Mouse (Mus musculus): Measurements from ENCODE around the gene Cstad. TPM values are rescaled to one million over a fixed set of nuclear protein-coding genes. Genes with fewer than 3 reads are reported as not detected.
A peak's percentile ranks its signal among the peaks of the same experiment; 100 is the strongest.

Cstad gene
- polyA plus RNA-seq (2014; fragmentation: Nextera tagmentation; extraction: Ambion mirVana) = 1.6 TPM in 1 of 2 replicates, not detected in the other

DNA sequence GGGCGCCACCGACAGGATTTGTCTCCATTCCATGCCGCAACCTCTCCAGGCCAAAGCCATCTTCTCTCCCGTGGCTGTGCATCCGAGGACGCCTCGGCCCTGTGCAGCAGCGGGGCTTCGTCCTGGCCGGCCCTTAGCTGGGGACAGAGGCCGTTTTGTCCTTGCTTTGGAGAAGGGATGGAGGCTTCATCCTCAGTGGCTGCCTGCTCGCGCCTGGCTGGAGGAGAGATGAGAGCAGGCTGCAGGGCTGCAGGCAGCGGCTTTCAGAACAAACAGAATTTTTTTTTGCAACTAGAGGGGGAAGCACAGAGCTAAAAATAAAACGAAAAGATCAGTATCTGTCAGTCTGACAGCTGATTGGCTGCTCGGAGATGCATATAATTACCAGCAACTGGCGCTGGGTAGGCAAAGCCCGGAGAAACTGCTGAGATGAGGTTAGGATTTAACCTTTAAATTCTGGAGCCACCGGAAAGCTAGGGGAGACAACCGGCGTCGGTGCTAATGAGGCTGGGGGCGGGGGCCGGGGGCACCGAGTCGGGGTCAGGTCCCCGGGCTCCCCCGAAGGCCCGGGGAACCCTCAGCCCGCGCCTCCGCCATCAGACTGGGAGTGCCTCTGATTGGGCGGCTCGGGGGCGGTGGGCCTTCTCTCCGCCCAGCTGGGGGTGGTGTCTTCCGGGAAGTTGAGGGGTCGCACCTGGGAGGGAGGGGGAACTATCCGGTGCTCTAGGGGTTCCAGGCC, at the start of gene Cstad:
Gene Cstad (plus strand): TSS at position 400 of the 739 bp plus-strand sequence.
- Histone ChIP-seq H3K4me2 (replicated peaks) (peak within 1 kb of the TSS; percentile 60), H3K27ac (peak within 1 kb of the TSS; percentile 97), H3K4me1 (replicated peaks; ENCODE audit: control insufficient read depth, insufficient read depth, low read length) (peaks cover 15% of the 10 kb centered on the region), H3K36me3 (replicated peaks; ENCODE audit: control insufficient read depth, insufficient read depth) (no peaks in the 10 kb centered on the region), H3K9ac (peak within 1 kb of the TSS; percentile 70), H3K27me3 (ENCODE audit: control insufficient read depth, insufficient read depth, low read length) (no peaks in the 10 kb centered on the region), H3K4me3 (replicated peaks; ENCODE audit: low read length) (peak within 1 kb of the TSS; percentile 40), H3K9me3 (ENCODE audit: control insufficient read depth, low read length) (no peaks in the 10 kb centered on the region)
- DNase-seq (ENCODE audit: low spot score) (peak; percentile 82), ATAC-seq (ENCODE audit: low FRiP score) (peak; percentile 64)
- WGBS = 1% methylated on average over 39 of the region's 39 CpGs

DNA sequence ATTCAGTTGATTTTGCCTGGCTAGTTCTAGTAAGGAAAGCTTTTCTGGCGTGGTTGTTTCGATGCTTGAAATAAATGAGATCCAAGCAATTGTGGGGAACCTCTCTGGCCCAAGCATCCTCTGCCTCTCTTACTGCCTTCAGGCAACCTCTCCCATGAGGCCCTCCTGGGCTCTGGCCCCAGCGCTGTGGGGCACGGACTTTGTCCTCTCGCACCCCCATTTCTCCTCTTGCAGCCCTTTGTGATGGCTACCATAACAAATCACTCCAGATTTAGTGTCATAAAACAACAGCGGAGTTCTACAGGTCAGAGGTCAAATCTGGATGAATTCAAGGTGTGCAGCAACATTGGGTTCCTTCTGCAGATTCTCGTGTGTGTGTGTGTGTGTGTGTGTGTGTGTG, 49.1 kb upstream of the Cstad start:
- H3K36me3 ChIP-seq (replicated peaks; ENCODE audit: control insufficient read depth, insufficient read depth) = no peaks in the 10 kb centered on the region
- H3K4me3 ChIP-seq (replicated peaks; ENCODE audit: low read length) = peak overlapping the region; percentile 14; the same call in 1 of the 2 replicates
- ATAC-seq (ENCODE audit: low FRiP score) (no peak), DNase-seq (ENCODE audit: low spot score) (no peak)
- H3K9ac ChIP-seq = peak overlapping the region; percentile 37
- no peaks in the 10 kb centered on the region for H3K27me3 ChIP-seq (ENCODE audit: control insufficient read depth, insufficient read depth, low read length)
- H3K4me1 ChIP-seq (replicated peaks; ENCODE audit: control insufficient read depth, insufficient read depth, low read length) = peaks cover 30% of the 10 kb centered on the region
- peak overlapping the region; percentile 46 for H3K4me2 ChIP-seq (replicated peaks)
- H3K9me3 ChIP-seq (ENCODE audit: control insufficient read depth, low read length) = no peaks in the 10 kb centered on the region
- H3K27ac ChIP-seq = peak overlapping the region; percentile 76
- WGBS = 42% methylated on average over 7 of the region's 7 CpGs

GRCm38 (mm10) chr2:30546219-30546618, 48.6 kb upstream of the Cstad start:
- no peaks in the 10 kb centered on the region for H3K9me3 ChIP-seq (ENCODE audit: control insufficient read depth, low read length)
- no peak overlapping the region; the same call in 1 of the 2 replicates for H3K4me2 ChIP-seq (replicated peaks)
- ATAC-seq (ENCODE audit: low FRiP score) = no peak
- peak overlapping the region; percentile 76; the same call in 1 of the 2 replicates for H3K27ac ChIP-seq
- no peak overlapping the region for H3K9ac ChIP-seq
- H3K4me3 ChIP-seq (replicated peaks; ENCODE audit: low read length) = no peak overlapping the region
- H3K36me3 ChIP-seq (replicated peaks; ENCODE audit: control insufficient read depth, insufficient read depth) = no peaks in the 10 kb centered on the region
- WGBS = 21% methylated on average over 2 of the region's 3 CpGs
- H3K27me3 ChIP-seq (ENCODE audit: control insufficient read depth, insufficient read depth, low read length) = no peaks in the 10 kb centered on the region
- DNase-seq (ENCODE audit: low spot score) = no peak
- peaks cover 28% of the 10 kb centered on the region for H3K4me1 ChIP-seq (replicated peaks; ENCODE audit: control insufficient read depth, insufficient read depth, low read length)

DNA sequence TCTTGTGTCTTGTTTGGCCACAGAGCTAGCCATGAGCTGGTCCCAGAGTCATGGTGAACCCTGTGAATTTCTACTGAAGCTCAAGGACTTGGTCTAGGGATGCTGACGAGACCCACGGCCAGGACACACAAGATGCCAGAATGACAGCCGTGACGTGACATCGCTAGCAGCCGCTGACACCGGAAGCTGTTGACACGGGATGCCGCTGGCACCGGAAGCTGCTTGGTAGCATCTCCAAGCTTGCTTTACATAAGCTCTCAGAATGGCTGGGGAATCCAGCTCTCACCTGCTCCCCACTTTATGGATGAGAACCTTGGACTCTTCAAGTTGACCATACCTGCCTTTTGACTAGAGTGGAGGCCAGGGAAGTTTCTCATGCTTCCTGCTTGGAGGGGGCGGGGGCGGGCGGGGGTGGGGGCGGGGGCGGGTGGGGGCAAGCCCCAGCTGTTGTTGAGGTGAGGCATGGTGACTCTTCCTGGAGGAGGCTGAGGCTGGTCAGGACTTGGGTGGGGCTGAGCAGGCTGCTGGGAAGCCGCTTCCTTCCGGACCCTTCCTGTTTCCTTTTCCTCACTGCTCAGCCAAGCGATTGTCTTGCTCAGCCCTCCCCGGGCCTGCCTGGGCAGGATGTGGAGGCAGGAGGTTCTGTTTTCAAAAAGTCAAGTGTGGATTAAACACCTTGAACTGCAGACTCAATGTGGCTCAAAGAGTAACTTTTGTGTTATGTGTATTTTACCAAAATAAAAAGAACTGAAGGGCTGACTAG, 47.2 kb upstream of the Cstad start:
- 81% methylated on average over 19 of the region's 19 CpGs for WGBS
- DNase-seq (ENCODE audit: low spot score) (no peak), ATAC-seq (ENCODE audit: low FRiP score) (no peak)
- H3K27me3 ChIP-seq (ENCODE audit: control insufficient read depth, insufficient read depth, low read length) = no peaks in the 10 kb centered on the region
- H3K9ac ChIP-seq = no peak overlapping the region
- H3K9me3 ChIP-seq (ENCODE audit: control insufficient read depth, low read length) = no peaks in the 10 kb centered on the region
- H3K4me3 ChIP-seq (replicated peaks; ENCODE audit: low read length) = no peak overlapping the region
- no peaks in the 10 kb centered on the region for H3K36me3 ChIP-seq (replicated peaks; ENCODE audit: control insufficient read depth, insufficient read depth)
- peaks cover 23% of the 10 kb centered on the region for H3K4me1 ChIP-seq (replicated peaks; ENCODE audit: control insufficient read depth, insufficient read depth, low read length)
- no peak overlapping the region for H3K4me2 ChIP-seq (replicated peaks)
- H3K27ac ChIP-seq = no peak overlapping the region

- DNase-seq (ENCODE audit: low spot score) (no peak), ATAC-seq (ENCODE audit: low FRiP score) (no peak)
- Histone ChIP-seq H3K9ac (no peak overlapping the region), H3K4me1 (replicated peaks; ENCODE audit: control insufficient read depth, insufficient read depth, low read length) (peaks cover 3% of the 10 kb centered on the region; the same call in 1 of the 2 replicates), H3K36me3 (replicated peaks; ENCODE audit: control insufficient read depth, insufficient read depth) (no peaks in the 10 kb centered on the region), H3K27ac (no peak overlapping the region), H3K4me3 (replicated peaks; ENCODE audit: low read length) (no peak overlapping the region), H3K9me3 (ENCODE audit: control insufficient read depth, low read length) (no peaks in the 10 kb centered on the region), H3K27me3 (ENCODE audit: control insufficient read depth, insufficient read depth, low read length) (no peaks in the 10 kb centered on the region), H3K4me2 (replicated peaks) (no peak overlapping the region)
- WGBS = 83% methylated on average over 5 of the region's 5 CpGs
Measured at GRCm38 (mm10) chr2:30551579-30551978, 43.3 kb upstream of the Cstad start.

GRCm38 (mm10) chr2:30553851-30554540, 40.8 kb upstream of the Cstad start:
- Histone ChIP-seq H3K27ac (no peak overlapping the region), H3K9ac (peak overlapping the region; percentile 14; the same call in 1 of the 2 replicates), H3K36me3 (replicated peaks; ENCODE audit: control insufficient read depth, insufficient read depth) (no peaks in the 10 kb centered on the region), H3K9me3 (ENCODE audit: control insufficient read depth, low read length) (no peaks in the 10 kb centered on the region), H3K4me3 (replicated peaks; ENCODE audit: low read length) (0 out of 2 replicates have a peak overlapping the region, but pooled peaks have one; percentile 11), H3K4me1 (replicated peaks; ENCODE audit: control insufficient read depth, insufficient read depth, low read length) (peaks cover 3% of the 10 kb centered on the region; the same call in 1 of the 2 replicates), H3K4me2 (replicated peaks) (peak overlapping the region; percentile 46), H3K27me3 (ENCODE audit: control insufficient read depth, insufficient read depth, low read length) (no peaks in the 10 kb centered on the region)
- peak; percentile 83 for DNase-seq (ENCODE audit: low spot score)
- peak; percentile 90 for ATAC-seq (ENCODE audit: low FRiP score)
- WGBS = 58% methylated on average over 7 of the region's 7 CpGs

GRCm38 (mm10) chr2:30555257-30555656, 39.6 kb upstream of the Cstad start:
- DNase-seq (ENCODE audit: low spot score) (no peak), ATAC-seq (ENCODE audit: low FRiP score) (no peak)
- Histone ChIP-seq H3K9me3 (ENCODE audit: control insufficient read depth, low read length) (no peaks in the 10 kb centered on the region), H3K36me3 (replicated peaks; ENCODE audit: control insufficient read depth, insufficient read depth) (no peaks in the 10 kb centered on the region), H3K27ac (no peak overlapping the region), H3K4me3 (replicated peaks; ENCODE audit: low read length) (no peak overlapping the region), H3K27me3 (ENCODE audit: control insufficient read depth, insufficient read depth, low read length) (no peaks in the 10 kb centered on the region), H3K9ac (no peak overlapping the region), H3K4me2 (replicated peaks) (no peak overlapping the region), H3K4me1 (replicated peaks; ENCODE audit: control insufficient read depth, insufficient read depth, low read length) (peaks cover 3% of the 10 kb centered on the region; the same call in 1 of the 2 replicates)
- WGBS = 75% methylated on average over 9 of the region's 9 CpGs

DNA sequence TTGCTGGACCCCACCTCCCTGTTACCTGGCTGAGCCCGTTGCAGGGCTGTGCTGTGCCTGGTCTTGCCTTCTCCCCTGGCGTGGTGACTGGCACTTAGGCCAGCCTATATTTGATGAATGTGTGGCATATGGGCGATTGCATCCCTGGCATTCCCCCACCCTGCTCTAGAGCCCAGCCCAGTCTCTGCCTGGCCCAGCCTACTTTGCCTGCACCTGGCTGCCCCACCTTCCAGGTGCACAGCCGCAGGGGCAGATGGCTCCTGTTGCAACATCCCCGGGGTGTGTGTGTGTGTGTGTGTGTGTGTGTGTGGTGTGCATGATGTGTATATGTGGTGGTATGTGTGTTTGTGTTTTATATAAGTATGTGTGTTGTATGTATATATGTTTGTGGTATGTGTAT, 38.3 kb upstream of the Cstad start:
- H3K9me3 ChIP-seq (ENCODE audit: control insufficient read depth, low read length) = no peaks in the 10 kb centered on the region
- no peaks in the 10 kb centered on the region for H3K36me3 ChIP-seq (replicated peaks; ENCODE audit: control insufficient read depth, insufficient read depth)
- no peak overlapping the region for H3K4me2 ChIP-seq (replicated peaks)
- no peak for ATAC-seq (ENCODE audit: low FRiP score)
- peaks cover 3% of the 10 kb centered on the region; the same call in 1 of the 2 replicates for H3K4me1 ChIP-seq (replicated peaks; ENCODE audit: control insufficient read depth, insufficient read depth, low read length)
- DNase-seq (ENCODE audit: low spot score) = no peak
- no peak overlapping the region for H3K27ac ChIP-seq
- H3K4me3 ChIP-seq (replicated peaks; ENCODE audit: low read length) = no peak overlapping the region
- no peaks in the 10 kb centered on the region for H3K27me3 ChIP-seq (ENCODE audit: control insufficient read depth, insufficient read depth, low read length)
- no peak overlapping the region for H3K9ac ChIP-seq
- 89% methylated on average over 5 of the region's 5 CpGs for WGBS

- Histone ChIP-seq H3K36me3 (replicated peaks; ENCODE audit: control insufficient read depth, insufficient read depth) (no peaks in the 10 kb centered on the region), H3K27me3 (ENCODE audit: control insufficient read depth, insufficient read depth, low read length) (no peaks in the 10 kb centered on the region), H3K9me3 (ENCODE audit: control insufficient read depth, low read length) (no peaks in the 10 kb centered on the region), H3K4me3 (replicated peaks; ENCODE audit: low read length) (no peak overlapping the region), H3K9ac (no peak overlapping the region), H3K4me1 (replicated peaks; ENCODE audit: control insufficient read depth, insufficient read depth, low read length) (no peaks in the 10 kb centered on the region), H3K4me2 (replicated peaks) (no peak overlapping the region), H3K27ac (no peak overlapping the region)
- ATAC-seq (ENCODE audit: low FRiP score) (no peak), DNase-seq (ENCODE audit: low spot score) (no peak)
- 88% methylated on average over 1 of the region's 1 CpGs for WGBS
Measured at GRCm38 (mm10) chr2:30559552-30559951, 35.3 kb upstream of the Cstad start.
